In the genomic region with DNA sequence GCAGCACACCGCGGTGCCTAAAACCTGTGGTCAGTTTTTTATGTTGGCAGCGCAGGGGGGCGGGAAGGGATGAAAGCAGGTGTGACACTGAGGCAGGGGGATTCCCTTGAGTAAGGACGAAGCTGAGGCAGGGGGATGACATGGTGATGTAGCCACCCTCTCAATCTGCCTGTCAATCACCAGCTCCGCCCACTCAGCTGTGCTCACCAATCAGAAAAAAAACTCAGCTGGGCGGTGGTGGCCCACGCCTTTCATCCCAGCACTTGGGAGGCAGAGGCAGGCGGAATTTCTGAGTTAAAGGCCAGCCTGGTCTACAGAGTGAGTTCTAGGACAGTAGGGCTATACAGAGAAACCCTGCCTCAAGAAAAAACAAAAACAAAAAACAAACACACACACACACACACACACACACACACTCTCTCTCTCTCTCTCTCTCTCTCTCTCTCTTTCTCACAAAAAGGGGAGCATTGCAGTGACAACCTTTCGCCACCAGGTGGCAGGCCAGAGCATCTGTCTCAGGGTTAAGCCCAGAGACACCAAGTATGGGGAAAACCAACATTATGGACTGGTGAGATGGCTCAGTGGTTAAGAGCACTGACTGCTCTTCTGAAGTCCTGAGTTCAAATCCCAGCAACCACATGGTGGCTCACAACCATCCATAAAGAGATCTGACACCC, we compare ENCODE assay signal across 9 mouse cellular contexts. TPM values are rescaled to one million over a fixed set of nuclear protein-coding genes. Genes with fewer than 3 reads are reported as not detected.
DNase-seq lines count a peak whose midpoint lies in the region; ATAC-seq and TF ChIP-seq lines count a peak whose summit lies in the region.
"Not testable (repeated sequence)": the region's sequence is repeated elsewhere in the genome, so short reads cannot be mapped to it uniquely, and the experiment has no call there.
"Had no signal": no experiment of that assay in that cellular context is flagged by ENCODE, and none has a peak within 500 bp of the region (broad histone marks: within the 10 kb centered on the region; RNA-seq: fewer than 3 reads in every experiment).

No protein-coding gene starts in this region.

- not testable (repeated sequence) for H3K36me3 ChIP-seq in hindbrain, embryonic 14.5 days (replicated peaks; ENCODE audit: control insufficient read depth, insufficient read depth)

- H3K9me3 ChIP-seq in hindbrain, embryonic 14.5 days (ENCODE audit: control insufficient read depth, low read length): not testable (repeated sequence)

- H3K4me3 ChIP-seq in cerebellum, adult 2 months (replicated peaks; ENCODE audit: insufficient read depth, low read depth, low read length); hindbrain, embryonic 14.5 days (replicated peaks; ENCODE audit: low read length): not testable (repeated sequence)

- H3K27ac ChIP-seq in cerebellum, adult 2 months (ENCODE audit: insufficient read depth, low read length); hindbrain, embryonic 14.5 days: not testable (repeated sequence)

- not testable (repeated sequence) for TF ChIP-seq POLR2A in cerebellum, adult 2 months (IDR thresholded peaks at IDR 0.05; ENCODE audit: borderline replicate concordance, insufficient read depth, low read length)

- not testable (repeated sequence) for H3K4me1 ChIP-seq in cerebellum, adult 2 months (ENCODE audit: control insufficient read depth, insufficient read depth, low read length); hindbrain, embryonic 14.5 days (replicated peaks; ENCODE audit: control insufficient read depth, insufficient read depth, low read length)

- H3K9ac ChIP-seq in hindbrain, embryonic 14.5 days: not testable (repeated sequence)

- 76% methylated on average over 10 of the region's 10 CpGs for WGBS in cerebellum, adult 2 months
- WGBS in hindbrain, embryonic 14.5 days: 78% methylated on average over 10 of the region's 10 CpGs

- DNase-seq in NIH3T3 (ENCODE audit: low read depth): peak; percentile 92
- DNase-seq in cerebellum, adult 2 months: peak; percentile 72 to 83
- peak; percentile 80 for DNase-seq in forelimb bud, embryonic 11.5 days (ENCODE audit: low read depth, low spot score)
- peak; percentile 65 for DNase-seq in hindbrain, embryonic 14.5 days (ENCODE audit: low spot score)
- peak; percentile 66 to 69 for DNase-seq in layer of hippocampus, postnatal 36 days
- DNase-seq in lung, postnatal 4 days: peak; percentile 78 to 88
- peak; percentile 57 to 76 for DNase-seq in right cerebral cortex, postnatal 10 days (ENCODE audit: low spot score in 2 of 2)
- DNase-seq in urinary bladder, adult 18-20 months (ENCODE audit: low spot score in 2 of 2): peak; percentile 61 to 74

- not testable (repeated sequence) for H3K27me3 ChIP-seq in cerebellum, adult 2 months (ENCODE audit: control insufficient read depth, insufficient read depth, low read length); hindbrain, embryonic 14.5 days (ENCODE audit: control insufficient read depth, insufficient read depth, low read length)

- not testable (repeated sequence) for ATAC-seq in hindbrain, embryonic 14.5 days (ENCODE audit: low FRiP score)

- not testable (repeated sequence) for H3K4me2 ChIP-seq in hindbrain, embryonic 14.5 days (replicated peaks)

- TF ChIP-seq CTCF in cerebellum, adult 2 months (IDR thresholded peaks at IDR 0.05; ENCODE audit: borderline replicate concordance, insufficient read depth, low read depth, low read length): peak; percentile 76

RNA-seq across cellular contexts. Expression of a gene that starts 35.4 kb away (rescaled TPM):
- polyA plus RNA-seq in cerebellum, adult 2 months (2012; rRNA removed): 65.1 and 69.8 TPM in 2 replicates
- polyA plus RNA-seq in hindbrain, embryonic 14.5 days (2014; fragmentation: Nextera tagmentation; extraction: Ambion mirVana): 64.9 and 68.6 TPM in 2 replicates
- 100 to 1,000 TPM; 194 to 203 TPM for total RNA-seq in layer of hippocampus, postnatal 36 days (2021)

RNA-seq across cellular contexts. Expression of a gene that starts 39.7 kb away (rescaled TPM):
- polyA plus RNA-seq in cerebellum, adult 2 months (2012; rRNA removed): 0.10 TPM in 1 of 2 replicates, not detected in the other
- not detected in 2 replicates for polyA plus RNA-seq in hindbrain, embryonic 14.5 days (2014; fragmentation: Nextera tagmentation; extraction: Ambion mirVana)
- total RNA-seq in layer of hippocampus, postnatal 36 days (2021): not detected
- polyA plus RNA-seq: midbrain, embryonic 15.5 days had no signal
